Mouse (Mus musculus): ENCODE results near the gene Tcf7l2.

DNA sequence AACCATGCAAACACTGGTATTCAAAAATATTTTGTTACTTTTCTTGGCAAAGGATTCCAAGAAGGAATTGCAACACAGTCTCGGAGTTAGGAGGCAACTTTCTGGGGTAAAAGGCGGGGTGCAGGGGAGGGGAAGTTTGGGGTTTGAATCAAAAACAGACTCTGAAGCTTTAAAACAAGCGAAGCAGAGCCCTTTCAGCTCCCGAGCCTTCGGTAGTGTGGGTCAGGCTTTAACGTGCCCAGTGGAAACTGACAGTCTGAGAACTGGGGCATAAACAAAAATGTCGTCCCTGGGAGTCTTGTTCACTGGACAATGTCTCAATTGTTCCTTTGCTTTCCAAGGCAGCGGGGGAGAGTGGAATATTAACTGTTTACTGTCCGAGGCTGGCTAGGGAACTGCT lies 96.3 kb downstream of the Tcf7l2 start:
- TF ChIP-seq POLR2A (IDR thresholded peaks at IDR 0.05; ENCODE audit: low read depth, low read length) (no peak), CTCF (IDR thresholded peaks at IDR 0.05; ENCODE audit: extremely low read depth, insufficient read length, insufficient replicate concordance, low read depth, low read length) (no peak)
